Mouse (Mus musculus) bone marrow macrophage, adult 2 months (primary cell): ENCODE measurements around the gene Nrxn2. TPM values are rescaled to one million over a fixed set of nuclear protein-coding genes. Genes with fewer than 3 reads are reported as not detected.

ENCODE experiments used
- H3K27ac ChIP-seq: 2 replicates; pipeline ENCODE4 v1.5.1; 2012; ENCODE audit warnings: low read depth, low read length; ENCODE audit not compliant: insufficient read depth
- H3K4me1 ChIP-seq: 2 replicates; pipeline ENCODE4 v1.6.1; 2012; ENCODE audit warnings: low read length; ENCODE audit not compliant: control insufficient read depth, insufficient read depth
- H3K4me3 ChIP-seq: 2 replicates; pipeline ENCODE4 v1.5.1; 2012; ENCODE audit warnings: mild to moderate bottlenecking, low read length, moderate library complexity; ENCODE audit not compliant: insufficient read depth
- CTCF ChIP-seq: IDR thresholded peaks from 2 replicates; pipeline ENCODE4 v1.5.1; 2012; ENCODE audit warnings: low read depth, mild to moderate bottlenecking, low read length, moderate library complexity
- POLR2A ChIP-seq: IDR thresholded peaks from 2 replicates; pipeline ENCODE4 v1.6.1; 2012; ENCODE audit warnings: mild to moderate bottlenecking, low read depth, low read length, borderline replicate concordance
- polyA plus RNA-seq: library from polyadenylated mRNA; stranded (reverse); fragments of >200 nt; gene quantifications from 2 replicates; pipeline ENCODE4 v1.2.4, GENCODE M21; 2012; ENCODE audit not compliant: missing spikeins, insufficient read depth, insufficient read length

Gene Nrxn2
- polyA plus RNA-seq, 1 experiment = not detected

- H3K4me3 ChIP-seq = no peak overlapping the region
- no peak overlapping the region for H3K27ac ChIP-seq
- H3K4me1 ChIP-seq = no peaks in the 10 kb centered on the region
- TF ChIP-seq POLR2A = no peak
- TF ChIP-seq CTCF = no peak
Measured at GRCm38 (mm10) chr19:6467374-6467979, 48.9 kb downstream of the Nrxn2 start.

- H3K4me1 ChIP-seq = peaks cover 18% of the 10 kb centered on the region
- no peak overlapping the region for H3K27ac ChIP-seq
- no peak overlapping the region for H3K4me3 ChIP-seq
- TF ChIP-seq POLR2A (no peak), CTCF (no peak)
Measured at GRCm38 (mm10) chr19:6471630-6472029, 53.1 kb downstream of the Nrxn2 start.

DNA sequence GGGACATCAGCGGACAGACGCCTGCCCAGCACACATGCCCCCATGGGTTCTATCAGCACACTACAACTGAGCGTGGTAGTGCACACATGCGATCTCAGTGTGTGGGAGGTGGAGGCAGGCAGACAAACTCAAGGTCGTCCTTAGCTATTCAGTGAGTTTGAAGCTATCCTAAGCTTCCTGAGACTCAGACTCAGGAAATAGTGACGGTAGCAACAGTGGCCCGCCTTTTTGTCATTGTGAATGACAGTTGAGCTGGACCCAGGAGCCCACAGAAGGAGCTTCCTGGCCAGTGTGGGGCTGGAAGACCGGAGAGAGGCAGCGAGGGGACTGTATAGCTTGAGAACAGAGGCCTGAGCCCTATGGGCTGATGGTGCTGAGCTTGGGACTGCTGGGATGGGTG lies 54.3 kb downstream of the Nrxn2 start:
- Histone ChIP-seq H3K4me3 (no peak overlapping the region), H3K27ac (no peak overlapping the region), H3K4me1 (peaks cover 26% of the 10 kb centered on the region)
- no peak for TF ChIP-seq CTCF
- no peak for TF ChIP-seq POLR2A

DNA sequence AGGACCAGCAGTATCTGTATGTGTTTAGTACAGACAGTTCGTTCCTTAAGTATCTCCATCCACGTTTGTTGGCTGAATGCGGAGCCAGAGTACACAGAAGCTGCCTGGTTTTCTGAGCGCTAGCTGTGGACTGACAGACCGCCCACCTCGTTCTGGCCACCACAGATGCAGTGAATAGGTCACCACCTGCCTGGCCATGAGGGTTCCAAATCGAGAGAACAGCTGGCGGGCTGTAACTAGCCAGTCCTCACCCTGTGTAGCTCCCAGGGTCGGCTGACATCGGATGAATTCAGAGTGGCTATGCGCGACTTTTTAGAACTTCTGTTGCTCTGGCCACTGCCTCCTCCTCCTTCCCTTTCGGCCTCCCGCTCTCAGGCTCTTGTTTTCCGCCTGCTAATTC lies 56.2 kb downstream of the Nrxn2 start:
- TF ChIP-seq POLR2A (no peak), CTCF (no peak)
- Histone ChIP-seq H3K27ac (peak overlapping the region; percentile 91), H3K4me3 (no peak overlapping the region), H3K4me1 (peaks cover 26% of the 10 kb centered on the region)

DNA sequence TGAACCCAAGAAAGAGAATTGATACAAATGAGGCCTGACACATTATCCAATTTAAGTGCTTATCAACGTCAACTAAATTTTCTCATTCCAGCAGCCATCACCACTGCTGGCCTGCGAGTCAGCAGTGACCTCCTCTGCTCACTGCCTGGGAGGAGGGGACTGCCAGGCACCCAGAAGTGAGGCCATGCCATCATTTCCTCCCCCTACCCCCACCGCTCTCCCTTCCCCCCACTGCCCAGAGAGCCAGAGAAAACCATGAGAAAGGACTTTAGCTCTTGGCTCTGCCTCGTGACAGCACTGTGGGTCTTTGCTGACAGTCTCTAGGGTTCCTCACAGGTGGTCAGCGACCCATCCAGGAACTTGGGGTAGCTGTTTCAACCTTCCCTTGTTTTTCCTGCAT lies 56.6 kb downstream of the Nrxn2 start:
- Histone ChIP-seq H3K4me3 (no peak overlapping the region), H3K4me1 (peaks cover 26% of the 10 kb centered on the region), H3K27ac (peak overlapping the region; percentile 91)
- TF ChIP-seq POLR2A = 0 out of 2 replicates have a peak, but pooled peaks have one; percentile 49
- no peak for TF ChIP-seq CTCF

- H3K4me3 ChIP-seq = no peak overlapping the region
- H3K4me1 ChIP-seq = peaks cover 26% of the 10 kb centered on the region
- H3K27ac ChIP-seq = 0 out of 2 replicates have a peak overlapping the region, but pooled peaks have one; percentile 15
- TF ChIP-seq POLR2A (no peak), CTCF (no peak)
Measured at GRCm38 (mm10) chr19:6477007-6477406, 58.5 kb downstream of the Nrxn2 start.

- TF ChIP-seq CTCF (no peak), POLR2A (no peak)
- H3K27ac ChIP-seq = no peak overlapping the region
- no peak overlapping the region for H3K4me3 ChIP-seq
- peaks cover 26% of the 10 kb centered on the region for H3K4me1 ChIP-seq
Measured at GRCm38 (mm10) chr19:6478566-6478965, 60.0 kb downstream of the Nrxn2 start.

DNA sequence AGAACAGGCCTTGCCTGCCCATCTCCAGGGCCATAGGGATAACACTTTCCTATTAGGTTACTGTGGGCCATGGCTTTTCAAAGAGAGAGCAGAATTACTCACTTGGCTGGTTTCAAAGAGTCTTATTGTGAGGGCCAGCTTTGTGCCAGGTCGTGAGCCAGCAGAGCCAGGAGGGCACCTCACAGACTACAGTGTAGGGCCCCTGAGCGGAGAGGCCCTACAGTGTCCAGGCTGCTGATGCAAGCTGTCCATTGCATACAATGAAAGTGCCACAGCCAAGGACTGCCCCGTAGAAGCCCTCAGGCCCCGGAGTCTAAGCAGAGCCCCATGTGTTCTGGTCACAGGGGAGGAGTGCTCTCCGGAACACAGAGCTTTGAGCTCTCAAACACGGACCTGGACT lies 64.4 kb downstream of the Nrxn2 start:
- TF ChIP-seq POLR2A = no peak
- TF ChIP-seq CTCF = no peak
- H3K4me3 ChIP-seq = no peak overlapping the region
- H3K4me1 ChIP-seq = no peaks in the 10 kb centered on the region
- no peak overlapping the region for H3K27ac ChIP-seq

- no peak for TF ChIP-seq POLR2A
- TF ChIP-seq CTCF = no peak
- no peak overlapping the region for H3K27ac ChIP-seq
- H3K4me1 ChIP-seq = no peaks in the 10 kb centered on the region
- H3K4me3 ChIP-seq = no peak overlapping the region
Measured at GRCm38 (mm10) chr19:6485059-6485630, 66.6 kb downstream of the Nrxn2 start.

DNA sequence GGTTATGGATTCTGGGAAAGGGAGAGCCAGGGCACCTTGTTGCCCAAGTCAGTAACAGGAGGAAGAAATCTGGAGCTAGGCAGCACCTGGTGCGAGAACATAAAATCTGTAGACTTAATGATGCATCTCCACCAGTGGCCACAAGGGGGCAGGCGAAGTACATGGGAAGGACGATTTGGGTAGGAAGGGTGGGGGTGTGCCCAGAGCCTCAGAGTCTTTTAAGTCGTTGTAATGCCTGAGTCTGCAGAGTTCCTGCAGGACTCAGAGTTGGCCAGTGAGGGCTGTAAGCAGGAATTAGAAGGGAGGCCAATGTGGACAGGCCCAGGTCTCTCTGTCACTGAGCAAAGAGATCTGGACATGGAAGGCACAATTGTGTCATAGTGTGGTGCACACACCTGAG lies 70.5 kb downstream of the Nrxn2 start:
- Histone ChIP-seq H3K4me3 (no peak overlapping the region), H3K4me1 (no peaks in the 10 kb centered on the region), H3K27ac (no peak overlapping the region)
- TF ChIP-seq CTCF = peak; percentile 89
- TF ChIP-seq POLR2A = no peak

DNA sequence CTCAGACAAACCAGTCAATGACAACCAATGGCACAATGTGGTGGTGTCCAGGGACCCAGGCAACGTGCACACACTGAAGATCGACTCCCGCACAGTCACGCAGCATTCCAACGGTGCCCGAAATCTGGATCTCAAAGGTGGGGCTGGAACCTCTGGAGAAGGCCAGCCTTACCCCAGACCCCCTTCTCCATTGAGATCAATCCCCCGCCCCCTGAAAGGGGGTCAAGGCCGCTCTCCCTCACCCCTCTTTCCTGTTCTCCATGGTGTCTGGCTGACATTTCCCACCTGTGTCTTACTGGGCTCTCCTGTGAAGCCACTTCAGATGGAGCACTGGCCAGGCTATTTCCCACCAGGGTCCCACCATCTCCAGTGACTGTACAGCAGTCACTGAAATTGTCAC lies 73.0 kb downstream of the Nrxn2 start:
- H3K27ac ChIP-seq = no peak overlapping the region

More for the DNA sequence above, 73.0 kb downstream of the Nrxn2 start:
- TF ChIP-seq POLR2A (no peak), CTCF (no peak)
- Histone ChIP-seq H3K4me1 (no peaks in the 10 kb centered on the region), H3K4me3 (no peak overlapping the region)
